Mouse (Mus musculus): ENCODE measurements around the gene Hand1. TPM values are rescaled to one million over a fixed set of nuclear protein-coding genes. Genes with fewer than 3 reads are reported as not detected.
A peak's percentile ranks its signal among the peaks of the same experiment; 100 is the strongest.
"Not testable (repeated sequence)": the region's sequence is repeated elsewhere in the genome, so short reads cannot be mapped to it uniquely, and the experiment has no call there.

Hand1 gene
- polyA plus RNA-seq, 1 experiment from 2014 or later: not detected

- Histone ChIP-seq H3K9me3 (ENCODE audit: control insufficient read depth, low read length) (no peaks in the 10 kb centered on the region), H3K27ac (replicated peaks; ENCODE audit: low read depth, low read length) (no peak overlapping the region), H3K36me3 (ENCODE audit: control insufficient read depth, insufficient read depth, low read length) (no peaks in the 10 kb centered on the region), H3K27me3 (ENCODE audit: control insufficient read depth, insufficient read depth, low read length) (no peaks in the 10 kb centered on the region), H3K4me3 (replicated peaks; ENCODE audit: low read depth, low read length) (no peak overlapping the region), H3K4me2 (ENCODE audit: low read length) (no peak overlapping the region), H3K4me1 (ENCODE audit: control insufficient read depth, insufficient read depth, low read length) (no peaks in the 10 kb centered on the region), H3K9ac (replicated peaks; ENCODE audit: low read length) (no peak overlapping the region)
- WGBS: 65% methylated on average over 3 of the region's 3 CpGs
- ATAC-seq (ENCODE audit: low FRiP score, low TSS enrichment): no peak
- no peak for DNase-seq
Observed at GRCm38 (mm10) chr11:57850931-57851330, 18.3 kb upstream of the Hand1 start.

- no peaks in the 10 kb centered on the region for H3K4me1 ChIP-seq (ENCODE audit: control insufficient read depth, insufficient read depth, low read length)
- no peak overlapping the region for H3K9ac ChIP-seq (replicated peaks; ENCODE audit: low read length)
- H3K4me3 ChIP-seq (replicated peaks; ENCODE audit: low read depth, low read length): no peak overlapping the region
- no peak for ATAC-seq (ENCODE audit: low FRiP score, low TSS enrichment)
- H3K27me3 ChIP-seq (ENCODE audit: control insufficient read depth, insufficient read depth, low read length): no peaks in the 10 kb centered on the region
- no peaks in the 10 kb centered on the region for H3K9me3 ChIP-seq (ENCODE audit: control insufficient read depth, low read length)
- no peak for DNase-seq
- H3K4me2 ChIP-seq (ENCODE audit: low read length): no peak overlapping the region
- 68% methylated on average over 7 of the region's 7 CpGs for WGBS
- H3K27ac ChIP-seq (replicated peaks; ENCODE audit: low read depth, low read length): no peak overlapping the region
- H3K36me3 ChIP-seq (ENCODE audit: control insufficient read depth, insufficient read depth, low read length): no peaks in the 10 kb centered on the region
Observed at GRCm38 (mm10) chr11:57850298-57850697, 17.7 kb upstream of the Hand1 start.

- H3K27ac ChIP-seq (replicated peaks; ENCODE audit: low read depth, low read length): no peak overlapping the region
- 70% methylated on average over 7 of the region's 7 CpGs for WGBS
- no peak overlapping the region for H3K9ac ChIP-seq (replicated peaks; ENCODE audit: low read length)
- DNase-seq: no peak
- H3K4me1 ChIP-seq (ENCODE audit: control insufficient read depth, insufficient read depth, low read length): no peaks in the 10 kb centered on the region
- no peak for ATAC-seq (ENCODE audit: low FRiP score, low TSS enrichment)
- no peaks in the 10 kb centered on the region for H3K36me3 ChIP-seq (ENCODE audit: control insufficient read depth, insufficient read depth, low read length)
- no peaks in the 10 kb centered on the region for H3K9me3 ChIP-seq (ENCODE audit: control insufficient read depth, low read length)
- peaks cover 4% of the 10 kb centered on the region; the same call in 1 of the 2 replicates for H3K27me3 ChIP-seq (ENCODE audit: control insufficient read depth, insufficient read depth, low read length)
- H3K4me3 ChIP-seq (replicated peaks; ENCODE audit: low read depth, low read length): no peak overlapping the region
- H3K4me2 ChIP-seq (ENCODE audit: low read length): no peak overlapping the region
Observed at GRCm38 (mm10) chr11:57847396-57847795, 14.8 kb upstream of the Hand1 start.

- not testable (repeated sequence) for H3K27ac ChIP-seq (replicated peaks; ENCODE audit: low read depth, low read length); DNase-seq; H3K9ac ChIP-seq (replicated peaks; ENCODE audit: low read length); H3K27me3 ChIP-seq (ENCODE audit: control insufficient read depth, insufficient read depth, low read length); H3K9me3 ChIP-seq (ENCODE audit: control insufficient read depth, low read length); ATAC-seq (ENCODE audit: low FRiP score, low TSS enrichment); H3K4me3 ChIP-seq (replicated peaks; ENCODE audit: low read depth, low read length); H3K36me3 ChIP-seq (ENCODE audit: control insufficient read depth, insufficient read depth, low read length); H3K4me2 ChIP-seq (ENCODE audit: low read length); H3K4me1 ChIP-seq (ENCODE audit: control insufficient read depth, insufficient read depth, low read length)
- 88% methylated on average over 7 of the region's 9 CpGs for WGBS
Observed at GRCm38 (mm10) chr11:57846421-57847363, 14.1 kb upstream of the Hand1 start.

- Histone ChIP-seq H3K9ac (replicated peaks; ENCODE audit: low read length) (no peak overlapping the region), H3K4me3 (replicated peaks; ENCODE audit: low read depth, low read length) (no peak overlapping the region), H3K27ac (replicated peaks; ENCODE audit: low read depth, low read length) (no peak overlapping the region), H3K4me1 (ENCODE audit: control insufficient read depth, insufficient read depth, low read length) (0 out of 2 replicates have a peak, but pooled peaks cover 4% of the 10 kb centered on the region), H3K27me3 (ENCODE audit: control insufficient read depth, insufficient read depth, low read length) (peaks cover 53% of the 10 kb centered on the region), H3K9me3 (ENCODE audit: control insufficient read depth, low read length) (no peaks in the 10 kb centered on the region), H3K4me2 (ENCODE audit: low read length) (peak overlapping the region; percentile 13; the same call in 1 of the 2 replicates), H3K36me3 (ENCODE audit: control insufficient read depth, insufficient read depth, low read length) (no peaks in the 10 kb centered on the region)
- DNase-seq (peak; percentile 18), ATAC-seq (ENCODE audit: low FRiP score, low TSS enrichment) (no peak)
- WGBS: 23% methylated on average over 7 of the region's 7 CpGs
Observed at GRCm38 (mm10) chr11:57841391-57841790, 8.8 kb upstream of the Hand1 start.

- peaks cover 57% of the 10 kb centered on the region for H3K27me3 ChIP-seq (ENCODE audit: control insufficient read depth, insufficient read depth, low read length)
Observed at GRCm38 (mm10) chr11:57840986-57841385, 8.4 kb upstream of the Hand1 start.

GRCm38 (mm10) chr11:57837861-57838680, 5.5 kb upstream of the Hand1 start:
- no peak overlapping the region for H3K27ac ChIP-seq (replicated peaks; ENCODE audit: low read depth, low read length)
- H3K4me1 ChIP-seq (ENCODE audit: control insufficient read depth, insufficient read depth, low read length): 0 out of 2 replicates have a peak, but pooled peaks cover 4% of the 10 kb centered on the region
- no peaks in the 10 kb centered on the region for H3K9me3 ChIP-seq (ENCODE audit: control insufficient read depth, low read length)
- WGBS: 4% methylated on average over 22 of the region's 22 CpGs
- ATAC-seq (ENCODE audit: low FRiP score, low TSS enrichment) (no peak), DNase-seq (peak; percentile 29)
- peaks cover 85% of the 10 kb centered on the region for H3K27me3 ChIP-seq (ENCODE audit: control insufficient read depth, insufficient read depth, low read length)
- no peaks in the 10 kb centered on the region for H3K36me3 ChIP-seq (ENCODE audit: control insufficient read depth, insufficient read depth, low read length)
- no peak overlapping the region for H3K9ac ChIP-seq (replicated peaks; ENCODE audit: low read length)
- H3K4me3 ChIP-seq (replicated peaks; ENCODE audit: low read depth, low read length): no peak overlapping the region
- no peak overlapping the region for H3K4me2 ChIP-seq (ENCODE audit: low read length)

More at GRCm38 (mm10) chr11:57840986-57841385, 8.4 kb upstream of the Hand1 start:
- DNase-seq: peak; percentile 38
- Histone ChIP-seq H3K36me3 (ENCODE audit: control insufficient read depth, insufficient read depth, low read length) (no peaks in the 10 kb centered on the region), H3K4me1 (ENCODE audit: control insufficient read depth, insufficient read depth, low read length) (0 out of 2 replicates have a peak, but pooled peaks cover 4% of the 10 kb centered on the region), H3K9ac (replicated peaks; ENCODE audit: low read length) (no peak overlapping the region), H3K9me3 (ENCODE audit: control insufficient read depth, low read length) (no peaks in the 10 kb centered on the region), H3K27ac (replicated peaks; ENCODE audit: low read depth, low read length) (no peak overlapping the region), H3K4me3 (replicated peaks; ENCODE audit: low read depth, low read length) (no peak overlapping the region), H3K4me2 (ENCODE audit: low read length) (peak overlapping the region; percentile 13; the same call in 1 of the 2 replicates)
- ATAC-seq (ENCODE audit: low FRiP score, low TSS enrichment): no peak
- WGBS: 12% methylated on average over 10 of the region's 10 CpGs

- no peak overlapping the region for H3K4me3 ChIP-seq (replicated peaks; ENCODE audit: low read depth, low read length)
- H3K27ac ChIP-seq (replicated peaks; ENCODE audit: low read depth, low read length): no peak overlapping the region
- 0 out of 2 replicates have a peak, but pooled peaks cover 4% of the 10 kb centered on the region for H3K4me1 ChIP-seq (ENCODE audit: control insufficient read depth, insufficient read depth, low read length)
- H3K9me3 ChIP-seq (ENCODE audit: control insufficient read depth, low read length): no peaks in the 10 kb centered on the region
- H3K4me2 ChIP-seq (ENCODE audit: low read length): peak overlapping the region; percentile 10; the same call in 1 of the 2 replicates
- no peaks in the 10 kb centered on the region for H3K36me3 ChIP-seq (ENCODE audit: control insufficient read depth, insufficient read depth, low read length)
- DNase-seq: peak; percentile 60
- no peak for ATAC-seq (ENCODE audit: low FRiP score, low TSS enrichment)
- H3K9ac ChIP-seq (replicated peaks; ENCODE audit: low read length): no peak overlapping the region
- WGBS: under 1% methylated on average over 38 of the region's 38 CpGs
- H3K27me3 ChIP-seq (ENCODE audit: control insufficient read depth, insufficient read depth, low read length): peaks cover 91% of the 10 kb centered on the region
Observed at GRCm38 (mm10) chr11:57836872-57837680, 4.5 kb upstream of the Hand1 start.

Measured in midbrain, embryonic 14.5 days (tissue).